Mouse (Mus musculus) regulatory T cell (primary cell): ENCODE results near the gene Map4k1.
"Not testable (repeated sequence)": the region's sequence is repeated elsewhere in the genome, so short reads cannot be mapped to it uniquely, and the experiment has no call there.

Source experiments
- in situ Hi-C: fragments of 300-600 bp; cut with MboI, MseI; formaldehyde crosslinking; loops from one replicate; pipeline ENCODE4 v1.15.1; 2025; ENCODE audit warnings: high pct_unique_total_duplicates

Map4k1 gene

DNA sequence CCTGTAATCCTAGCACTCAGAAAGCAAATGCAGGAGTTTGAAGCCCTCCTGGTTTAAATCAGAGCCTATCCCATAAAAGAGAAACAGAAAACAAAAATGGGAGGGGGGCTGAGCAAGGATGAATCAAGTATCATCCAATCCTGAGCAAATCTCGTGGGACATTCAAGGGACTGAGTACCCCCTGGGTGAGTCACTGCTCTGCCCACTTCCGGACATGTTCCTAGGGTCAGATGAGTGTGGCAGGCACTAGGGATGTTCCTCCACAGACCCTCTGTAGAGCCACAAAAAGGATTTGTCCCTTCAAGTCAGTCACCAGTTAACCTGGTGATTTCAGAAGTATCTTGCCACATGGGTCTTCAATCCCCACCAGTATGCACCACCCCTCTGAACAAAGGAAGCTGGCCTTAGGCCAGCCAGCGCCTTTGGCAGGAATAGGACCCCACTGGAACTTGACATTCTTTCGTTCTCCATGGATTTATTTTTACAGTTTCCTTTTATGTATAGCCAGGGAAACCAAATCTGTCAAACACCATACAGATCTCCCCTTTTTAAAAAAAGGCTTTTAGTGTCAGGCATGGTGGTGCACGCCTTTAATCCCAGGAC lies 26.5 kb upstream of the Map4k1 start:
- in situ Hi-C loops, result no loop called here

- in situ Hi-C loops, result no loop called here
These were observed 25.6 kb upstream of the Map4k1 start for GRCm38 (mm10) chr7:28956270-28956669.

GRCm38 (mm10) chr7:28957286-28957685 lies 24.6 kb upstream of the Map4k1 start:
- in situ Hi-C loops, result no loop called here

DNA sequence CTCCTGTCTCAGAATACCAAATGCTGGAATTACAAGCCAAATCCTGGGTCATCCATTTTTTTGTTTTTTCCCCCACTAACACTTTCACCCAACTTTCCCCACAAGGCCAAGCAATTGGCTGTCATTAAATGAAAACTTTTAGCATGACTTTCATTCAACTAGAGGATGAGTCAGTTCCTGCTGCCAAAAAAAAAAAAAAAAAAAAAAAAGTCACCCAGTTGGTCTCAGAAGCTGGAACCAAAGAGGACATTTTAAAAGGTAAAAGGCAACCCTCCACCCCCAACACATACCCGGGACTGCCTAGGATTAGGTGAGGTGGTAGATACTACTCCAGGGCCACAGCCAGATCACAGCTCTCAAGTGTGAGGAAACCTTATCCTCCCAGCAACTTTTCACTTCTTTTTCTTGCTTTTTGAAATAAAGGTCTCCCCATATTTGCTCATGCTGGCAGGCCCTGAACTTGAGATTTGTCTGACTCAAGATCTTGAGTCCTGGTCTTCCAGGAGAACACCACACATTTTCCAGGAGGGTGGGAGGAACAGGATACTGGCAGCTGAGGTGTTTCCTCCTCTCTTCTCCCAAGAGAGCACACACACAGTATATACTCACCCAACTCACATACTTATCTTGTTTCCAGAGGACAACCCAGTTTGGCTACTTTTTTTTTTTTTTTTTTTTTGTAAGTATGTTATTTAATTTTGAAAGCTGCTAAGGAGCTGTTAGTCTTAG lies 23.7 kb upstream of the Map4k1 start:
- in situ Hi-C loops, result no loop called here

- in situ Hi-C loops, result no loop called here
These were observed 23.1 kb upstream of the Map4k1 start for GRCm38 (mm10) chr7:28958770-28959169.

DNA sequence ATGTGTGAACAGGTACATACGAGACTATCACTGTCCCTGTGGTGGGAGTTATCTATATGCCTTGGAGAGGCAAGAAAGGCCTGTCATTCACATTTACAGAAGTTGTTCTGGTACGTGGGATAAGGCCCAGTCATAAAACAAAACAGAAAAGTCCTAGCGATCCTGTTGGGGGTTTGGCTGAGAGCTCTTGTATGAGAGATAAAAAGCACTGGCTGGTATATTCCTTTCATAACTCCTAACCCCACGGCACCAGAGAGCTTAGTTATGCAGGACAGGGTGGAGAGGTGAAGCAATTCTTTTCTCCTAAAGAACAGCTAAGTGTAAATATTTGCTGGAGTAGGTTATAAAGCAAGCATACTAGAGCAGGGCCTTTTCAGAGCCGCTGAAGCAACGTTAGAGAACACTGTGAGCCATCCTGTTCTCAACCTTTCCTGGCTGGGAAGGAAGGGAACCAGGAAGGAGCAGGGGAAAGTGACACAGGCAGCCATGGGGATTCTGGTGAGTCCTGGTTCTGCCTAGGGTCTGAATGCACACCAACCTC lies 22.3 kb upstream of the Map4k1 start:
- in situ Hi-C loops, result no loop called here

DNA sequence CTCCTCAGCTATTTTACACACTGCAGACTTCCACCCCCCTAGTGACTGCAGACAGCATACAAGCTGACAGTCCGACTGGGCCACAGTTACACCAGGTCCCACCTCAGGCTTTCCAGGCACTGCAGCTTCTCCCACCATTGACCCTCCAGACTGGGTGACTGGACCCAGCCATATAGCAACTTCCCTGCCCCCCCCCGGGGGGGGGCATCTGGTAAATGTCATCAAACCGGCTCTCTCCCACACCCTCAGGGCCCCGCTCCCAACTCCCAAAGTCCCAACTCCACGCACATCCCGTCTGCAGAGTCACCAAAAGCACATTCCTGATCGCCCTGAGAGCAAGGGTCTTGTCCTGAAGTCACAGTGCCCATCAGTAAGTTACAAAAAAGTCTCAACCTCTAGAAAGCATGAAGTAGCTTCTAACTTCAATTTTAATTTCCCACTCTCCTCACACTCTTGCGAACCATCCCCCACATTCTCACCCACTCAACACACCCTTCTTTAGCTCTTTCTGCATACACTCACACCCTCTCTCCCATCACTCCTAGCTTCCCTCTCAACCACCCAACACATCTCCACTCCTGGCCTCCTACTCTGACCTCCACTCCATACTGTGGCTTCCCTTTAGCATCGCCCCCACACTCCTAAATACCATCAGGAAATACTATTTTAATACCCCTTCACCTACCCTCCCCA lies 21.4 kb upstream of the Map4k1 start:
- in situ Hi-C loops, result no loop called here

DNA sequence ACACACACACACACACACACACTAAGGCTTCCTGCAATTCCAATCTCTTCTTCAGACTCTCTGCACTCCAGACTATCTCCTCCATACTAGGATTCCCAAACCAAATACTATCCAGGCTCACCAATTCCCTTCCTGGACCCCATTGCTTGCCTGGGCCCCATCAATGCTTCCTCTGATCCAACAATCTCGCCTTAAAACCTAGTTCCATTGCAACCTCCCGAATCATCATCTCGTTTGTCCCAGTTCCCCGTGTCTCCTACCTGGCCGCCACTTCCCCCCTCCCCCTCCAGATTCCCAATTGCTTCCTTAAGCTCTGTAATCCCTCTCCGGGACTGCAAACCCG lies 20.3 kb upstream of the Map4k1 start:
- in situ Hi-C loops, result no loop called here

- in situ Hi-C loops, result no loop called here
These were observed 19.8 kb upstream of the Map4k1 start, which contains the start of gene Actn4 for GRCm38 (mm10) chr7:28961927-28962670. Gene Actn4 (minus strand): TSS chr7:28962340.

- in situ Hi-C loops, result no loop called here
These were observed 18.4 kb upstream of the Map4k1 start for GRCm38 (mm10) chr7:28963399-28963923.

- in situ Hi-C loops, result no loop called here
These were observed 16.5 kb upstream of the Map4k1 start for GRCm38 (mm10) chr7:28965346-28965840.

DNA sequence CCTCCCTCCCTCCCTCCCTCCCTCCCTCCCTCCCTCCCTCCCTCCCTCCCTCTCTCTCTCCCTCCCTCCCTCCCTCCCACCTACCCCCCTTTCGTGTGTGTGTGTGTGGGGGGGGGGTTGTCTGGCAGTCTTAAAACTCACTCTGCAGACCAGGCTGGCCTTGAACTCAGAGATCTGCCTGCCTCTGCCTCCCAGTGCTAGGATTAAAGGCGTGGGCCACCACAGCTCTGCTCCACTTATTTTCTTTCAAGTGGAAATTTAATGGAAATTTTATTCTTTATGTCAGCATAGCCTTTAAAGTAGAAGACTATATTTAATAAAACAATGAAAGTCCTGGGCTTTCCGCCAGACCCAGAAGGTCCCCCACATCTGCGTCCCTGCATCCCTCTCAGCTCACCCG lies 15.7 kb upstream of the Map4k1 start:
- in situ Hi-C loops, result no loop called here

DNA sequence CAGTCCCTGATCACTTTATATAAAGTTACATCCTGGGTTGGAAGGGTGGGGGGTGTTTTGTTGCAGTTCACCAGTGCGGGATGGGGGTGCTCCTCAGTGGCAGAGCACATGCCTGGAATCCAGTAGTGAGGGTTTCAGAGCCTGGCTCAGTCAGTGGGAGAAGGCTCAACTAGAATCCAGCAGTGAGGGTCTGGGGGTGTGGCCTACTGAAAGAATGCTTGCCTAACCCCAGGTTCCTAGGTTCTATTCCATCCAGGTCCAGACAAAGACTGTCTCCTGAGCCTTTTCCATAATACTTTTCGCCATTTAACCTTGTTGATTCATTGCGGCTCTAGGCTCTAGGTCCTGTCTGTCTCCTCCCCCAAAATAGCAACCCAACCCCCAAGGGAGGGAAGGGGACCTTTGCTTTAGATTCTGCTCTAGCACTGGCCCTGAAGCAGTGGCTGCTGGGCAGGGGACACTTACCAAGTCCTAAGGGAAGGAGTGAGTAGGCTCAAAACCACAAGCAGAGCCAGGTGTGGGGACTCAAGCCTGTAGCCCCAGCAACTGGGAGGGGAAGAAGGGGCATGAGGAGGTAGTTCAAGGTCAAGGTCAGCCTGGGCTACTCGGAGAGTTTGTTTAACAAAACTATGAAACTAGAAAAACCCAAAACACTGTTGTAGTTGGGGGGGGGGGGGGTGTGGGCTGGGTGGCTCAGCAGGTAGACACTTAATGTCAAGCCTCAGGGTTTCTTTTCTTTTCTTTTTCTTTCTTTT lies 14.9 kb upstream of the Map4k1 start:
- in situ Hi-C loops, result no loop called here

- in situ Hi-C loops, result not testable (repeated sequence)
These were observed 13.7 kb upstream of the Map4k1 start for GRCm38 (mm10) chr7:28968120-28968519.

DNA sequence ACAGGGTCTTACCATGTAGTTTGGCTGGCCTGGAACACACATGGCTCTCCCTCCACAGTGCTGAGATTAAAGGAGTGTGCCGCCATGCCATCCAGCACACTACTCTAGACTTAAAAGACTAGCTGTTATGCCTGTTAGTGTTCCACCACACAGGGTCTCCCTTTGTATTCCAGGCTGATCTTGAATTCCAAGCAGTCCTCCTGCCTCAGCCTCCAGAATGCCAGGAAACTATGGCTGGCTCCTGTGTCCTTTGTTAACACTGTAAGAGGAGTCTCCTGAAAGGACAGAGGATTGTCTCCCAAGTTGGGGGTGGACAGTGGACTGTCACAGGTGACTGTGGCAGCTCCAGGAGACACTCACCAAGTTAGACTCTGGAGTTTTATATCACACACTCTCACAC lies 12.6 kb upstream of the Map4k1 start:
- in situ Hi-C loops, result no loop called here

DNA sequence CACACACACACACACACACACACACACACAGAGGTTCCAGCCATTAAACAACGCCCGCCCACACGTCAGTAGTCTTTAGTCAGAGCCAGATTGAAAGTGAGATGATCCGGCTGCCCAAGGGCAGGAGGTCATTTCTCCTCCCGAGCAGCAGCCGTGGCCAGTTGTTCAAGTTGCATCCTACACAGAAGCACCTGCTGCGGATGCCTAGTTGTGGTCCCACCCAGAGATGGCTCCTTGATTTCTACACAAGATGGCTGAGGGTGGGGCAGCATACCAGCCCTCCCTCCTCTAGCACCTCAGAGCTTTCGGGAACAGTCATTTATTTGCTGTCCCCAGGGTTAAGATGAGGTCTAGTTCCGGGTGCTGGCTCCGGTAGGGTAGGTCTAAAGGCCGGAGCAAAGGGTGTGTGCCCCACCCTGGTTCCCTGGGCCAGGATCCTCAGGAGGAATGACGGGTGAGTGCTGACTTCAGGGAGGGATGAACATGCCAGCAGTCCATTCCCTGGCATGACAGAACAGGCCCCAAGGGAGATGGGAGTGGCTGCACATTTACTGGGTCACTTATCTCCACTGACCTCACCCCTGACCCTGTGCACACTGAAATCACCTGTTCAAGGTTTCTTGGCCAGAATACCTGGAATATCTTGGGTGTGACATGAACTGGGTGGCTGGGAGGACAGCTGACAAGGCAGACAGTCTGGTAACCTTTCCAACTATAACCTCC lies 12.0 kb upstream of the Map4k1 start:
- in situ Hi-C loops, result no loop called here

- in situ Hi-C loops, result no loop called here
These were observed 10.8 kb upstream of the Map4k1 start for GRCm38 (mm10) chr7:28971029-28971428.

DNA sequence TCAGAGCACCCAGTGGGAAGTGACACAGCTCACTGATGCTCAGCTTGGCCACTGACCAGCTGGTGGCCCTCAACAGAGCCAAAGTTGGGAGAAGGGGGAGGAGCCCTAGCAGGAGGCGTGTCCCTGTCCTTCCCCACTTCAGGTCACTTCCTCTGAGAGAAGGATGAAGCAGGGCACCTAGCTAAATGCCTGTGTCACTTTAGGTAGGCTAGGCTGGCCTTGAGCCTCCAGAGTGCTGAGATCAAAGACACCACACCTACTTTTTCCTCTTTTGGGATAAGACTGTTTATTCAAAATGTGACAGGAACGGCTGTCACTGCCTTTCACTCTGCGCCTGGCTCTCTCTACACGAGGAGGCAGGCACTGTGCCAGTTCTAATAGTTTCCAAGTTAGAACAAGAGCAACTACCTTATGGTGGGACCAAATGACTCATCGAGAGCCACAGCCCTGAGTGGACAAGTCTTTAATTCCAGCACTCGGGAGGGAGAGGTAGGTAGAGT lies 10.0 kb upstream of the Map4k1 start:
- in situ Hi-C loops, result no loop called here

GRCm38 (mm10) chr7:28972542-28972985 lies 9.3 kb upstream of the Map4k1 start:
- in situ Hi-C loops, result no loop called here

DNA sequence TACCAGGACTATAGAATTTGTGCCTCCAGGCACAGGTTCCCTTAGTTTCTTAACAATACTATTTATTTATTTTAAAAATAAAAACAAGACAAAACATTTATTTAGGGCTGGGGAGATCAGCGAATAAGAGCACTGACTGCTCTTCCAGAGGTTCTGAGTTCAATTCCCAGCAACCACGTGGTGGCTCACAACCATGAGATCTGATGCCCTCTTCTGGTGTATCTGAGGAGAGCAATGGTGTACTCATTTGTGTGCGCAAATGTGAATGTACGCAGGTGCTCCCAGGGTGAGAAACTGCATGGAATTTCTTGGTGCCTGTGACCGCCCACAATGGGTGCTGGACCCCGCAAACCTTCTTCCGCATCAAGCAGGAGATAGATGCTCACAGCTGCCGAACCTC lies 8.8 kb upstream of the Map4k1 start:
- in situ Hi-C loops, result no loop called here
